Mouse (Mus musculus): ENCODE measurements around the gene Col9a1.

Gene Col9a1

DNA sequence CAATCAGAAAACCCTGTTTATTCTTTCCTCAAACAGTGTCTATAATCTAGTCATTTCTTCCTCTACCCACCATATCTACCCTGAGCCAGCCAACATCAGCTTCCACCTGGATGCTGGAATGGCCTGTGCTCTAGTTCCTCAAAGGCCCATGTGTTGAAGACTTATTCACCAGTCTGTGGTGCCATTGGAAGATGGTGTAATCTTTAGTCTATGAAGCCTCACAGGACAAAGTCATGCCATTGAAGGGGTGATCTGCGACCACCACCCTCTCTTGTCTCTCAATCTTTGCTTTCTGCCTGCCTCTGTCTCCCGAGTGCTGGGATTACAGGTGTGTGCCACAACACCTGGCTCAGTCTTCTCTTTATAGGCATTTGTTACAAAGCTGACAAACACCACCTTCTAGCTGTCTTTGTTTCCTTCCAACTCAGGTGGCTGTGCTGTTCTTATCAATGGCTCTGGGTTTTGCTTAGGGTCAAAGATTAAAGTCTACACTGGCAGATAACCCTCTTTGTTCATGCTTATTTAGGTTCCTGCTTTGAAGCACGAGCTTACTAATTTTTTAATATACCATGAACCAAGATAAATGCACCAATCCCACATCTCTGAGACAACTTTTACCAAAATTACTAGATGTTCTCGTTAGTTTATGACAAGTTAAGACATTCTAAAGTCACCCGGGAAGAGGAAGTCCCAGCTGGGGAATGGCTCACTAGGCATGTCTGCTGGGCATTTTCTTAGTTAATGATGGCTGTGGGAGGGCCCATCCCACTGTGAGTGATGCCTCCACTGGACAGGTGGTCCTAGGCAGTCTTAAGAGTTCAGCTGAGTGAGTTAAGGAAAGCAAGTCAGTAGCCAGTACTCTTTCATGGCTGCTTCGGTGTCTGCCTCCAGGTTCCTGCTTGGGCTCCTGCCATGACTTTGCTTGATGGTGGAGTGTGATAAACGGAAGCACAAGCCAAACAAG is 117.9 kb downstream of the Col9a1 start:
- no peak for DNase-seq (ENCODE audit: low spot score)

DNA sequence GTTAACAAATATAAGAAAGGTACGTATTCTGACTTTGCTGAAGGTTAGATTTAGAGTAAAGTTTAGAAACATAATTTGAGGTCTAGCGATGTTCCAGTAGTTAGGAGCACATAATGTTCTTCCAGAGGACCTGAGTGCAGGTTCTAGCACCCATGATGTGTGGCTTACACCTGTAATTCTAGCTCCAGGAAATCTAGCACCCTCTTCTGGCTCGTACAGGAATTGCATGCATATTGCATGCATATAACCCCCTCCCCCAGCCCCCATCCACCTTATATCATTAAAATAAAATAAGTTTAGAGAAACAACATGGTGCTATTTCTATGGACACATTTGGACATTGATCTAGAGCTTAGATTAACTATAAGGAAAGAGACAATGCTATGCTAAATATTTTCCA is 123.3 kb downstream of the Col9a1 start:
- no peak for DNase-seq (ENCODE audit: low spot score)

Data from retina, embryonic 14.5 days (tissue).